Comparison of ENCODE assay signal across 21 mouse cellular contexts in genomic region chr8:108766102-108766501, GRCm38 (mm10).
A peak's percentile ranks its signal among the peaks of the same experiment; 100 is the strongest.
DNase-seq lines count a peak whose midpoint lies in the region; ATAC-seq and TF ChIP-seq lines count a peak whose summit lies in the region.
"Had no signal": no experiment of that assay in that cellular context is flagged by ENCODE, and none has a peak within 500 bp of the region (broad histone marks: within the 10 kb centered on the region; RNA-seq: fewer than 3 reads in every experiment).

No protein-coding gene starts in this region.

- H3K9me3 ChIP-seq in embryonic facial prominence, embryonic 14.5 days (ENCODE audit: control insufficient read depth, low read length), result no peaks in the 10 kb centered on the region
- no peaks in the 10 kb centered on the region for H3K9me3 ChIP-seq in embryonic facial prominence, embryonic 10.5 days
- H3K9me3 ChIP-seq in midbrain, postnatal 0 days (ENCODE audit: low read length), result no peaks in the 10 kb centered on the region
- H3K9me3 ChIP-seq in midbrain, embryonic 15.5 days, result no peaks in the 10 kb centered on the region
- H3K9me3 ChIP-seq: embryonic facial prominence, embryonic 12.5 days; forebrain, embryonic 13.5 days; heart, embryonic 12.5 days had no signal

- H3K27ac ChIP-seq in embryonic facial prominence, embryonic 14.5 days (replicated peaks; ENCODE audit: low read depth, low read length), result no peak overlapping the region
- no peak overlapping the region for H3K27ac ChIP-seq in embryonic facial prominence, embryonic 10.5 days (replicated peaks)
- peak overlapping the region; percentile 35 for H3K27ac ChIP-seq in liver, adult 2 months (replicated peaks; ENCODE audit: insufficient read depth, low read depth, low read length)
- no peak overlapping the region for H3K27ac ChIP-seq in midbrain, postnatal 0 days (ENCODE audit: low read depth, low read length)
- no peak overlapping the region for H3K27ac ChIP-seq in midbrain, embryonic 15.5 days
- H3K27ac ChIP-seq: embryonic facial prominence, embryonic 12.5 days; forebrain, embryonic 13.5 days had no signal

- peak; percentile 52 for DNase-seq in embryonic facial prominence, embryonic 14.5 days (ENCODE audit: low spot score)
- no peak for DNase-seq in embryonic facial prominence, embryonic 10.5 days (ENCODE audit: low spot score)
- DNase-seq in liver, adult 2 months (ENCODE audit: extremely low read depth, low read depth, low spot score), result peak; percentile 79
- DNase-seq in liver, result no peak
- DNase-seq in midbrain, postnatal 0 days (ENCODE audit: low spot score), result no peak
- DNase-seq in spleen, postnatal 4 days (ENCODE audit: low spot score in 2 of 2), result no peak
- DNase-seq: adrenal gland, postnatal 10 days; B cell, adult 2 months; cerebellum, adult 11 months; cerebellum, adult 8-10 months; cerebellum, postnatal 14 days; embryo, embryonic 11 days; gastrocnemius, postnatal 14 days had no signal

- no peaks in the 10 kb centered on the region for H3K27me3 ChIP-seq in embryonic facial prominence, embryonic 14.5 days (replicated peaks; ENCODE audit: control insufficient read depth, insufficient read depth, low read length)
- no peaks in the 10 kb centered on the region for H3K27me3 ChIP-seq in embryonic facial prominence, embryonic 10.5 days (replicated peaks; ENCODE audit: low read depth, poor library complexity, severe bottlenecking)
- H3K27me3 ChIP-seq in liver, adult 2 months (ENCODE audit: control insufficient read depth, insufficient read depth, low read length), result no peaks in the 10 kb centered on the region
- H3K27me3 ChIP-seq in midbrain, postnatal 0 days (ENCODE audit: insufficient read depth, low read length), result no peaks in the 10 kb centered on the region
- H3K27me3 ChIP-seq in midbrain, embryonic 15.5 days (replicated peaks), result no peaks in the 10 kb centered on the region
- H3K27me3 ChIP-seq in myocyte (ENCODE audit: control insufficient read depth, insufficient read depth, insufficient read length), result no peaks in the 10 kb centered on the region
- H3K27me3 ChIP-seq: embryonic facial prominence, embryonic 12.5 days; forebrain, embryonic 13.5 days; heart, embryonic 12.5 days had no signal

- no peaks in the 10 kb centered on the region for H3K36me3 ChIP-seq in embryonic facial prominence, embryonic 14.5 days (ENCODE audit: control insufficient read depth, insufficient read depth, low read length)
- no peaks in the 10 kb centered on the region for H3K36me3 ChIP-seq in embryonic facial prominence, embryonic 10.5 days (replicated peaks)
- H3K36me3 ChIP-seq in liver, adult 2 months (ENCODE audit: control insufficient read depth, insufficient read depth, low read length), result no peaks in the 10 kb centered on the region
- no peaks in the 10 kb centered on the region for H3K36me3 ChIP-seq in midbrain, postnatal 0 days (ENCODE audit: insufficient read depth, low read length)
- H3K36me3 ChIP-seq in midbrain, embryonic 15.5 days (replicated peaks), result no peaks in the 10 kb centered on the region
- no peaks in the 10 kb centered on the region for H3K36me3 ChIP-seq in myocyte (ENCODE audit: control insufficient read depth, insufficient read depth)
- H3K36me3 ChIP-seq: embryonic facial prominence, embryonic 12.5 days; G1E; heart, embryonic 12.5 days had no signal

- H3K79me2 ChIP-seq in liver, adult 2 months (ENCODE audit: control insufficient read depth, insufficient read depth, low read length), result peaks cover 32% of the 10 kb centered on the region; the same call in 1 of the 2 replicates
- H3K79me2 ChIP-seq in myocyte (ENCODE audit: control insufficient read depth, insufficient read depth), result peaks cover 86% of the 10 kb centered on the region

- TF ChIP-seq POLR2A in liver, adult 2 months (IDR thresholded peaks at IDR 0.05; ENCODE audit: extremely low read depth, insufficient read depth, low read length), result no peak
- no peak for TF ChIP-seq POLR2A in myocyte (IDR thresholded peaks at IDR 0.05; ENCODE audit: insufficient read length, low read depth)

- no peak for TF ChIP-seq CTCF in liver, adult 2 months (IDR thresholded peaks at IDR 0.05; ENCODE audit: low read depth, low read length)
- TF ChIP-seq CTCF in midbrain, postnatal 0 days (IDR thresholded peaks at IDR 0.05), result 0 out of 2 replicates have a peak, but pooled peaks have one; percentile 10

- ATAC-seq in embryonic facial prominence, embryonic 14.5 days (ENCODE audit: low read depth), result peak; percentile 19; the same call in 1 of the 2 replicates
- no peak for ATAC-seq in midbrain, postnatal 0 days (ENCODE audit: low FRiP score)
- ATAC-seq in midbrain, embryonic 15.5 days (replicated peaks), result no peak
- ATAC-seq: CD4-positive, CD25-positive, alpha-beta regulatory T cell, adult 4 months; forebrain, embryonic 13.5 days; hindbrain, embryonic 16.5 days had no signal

- peaks cover 27% of the 10 kb centered on the region for H3K4me1 ChIP-seq in embryonic facial prominence, embryonic 14.5 days (ENCODE audit: control insufficient read depth, insufficient read depth, low read length)
- peaks cover 83% of the 10 kb centered on the region for H3K4me1 ChIP-seq in embryonic facial prominence, embryonic 10.5 days
- peaks cover 25% of the 10 kb centered on the region for H3K4me1 ChIP-seq in liver, adult 2 months (ENCODE audit: control insufficient read depth, insufficient read depth, low read length)
- H3K4me1 ChIP-seq in midbrain, postnatal 0 days (ENCODE audit: insufficient read depth, low read length), result peaks cover 3% of the 10 kb centered on the region
- peaks cover 71% of the 10 kb centered on the region for H3K4me1 ChIP-seq in midbrain, embryonic 15.5 days

- H3K4me3 ChIP-seq in embryonic facial prominence, embryonic 14.5 days (ENCODE audit: low read depth, low read length), result no peak overlapping the region
- H3K4me3 ChIP-seq in embryonic facial prominence, embryonic 10.5 days, result no peak overlapping the region
- no peak overlapping the region for H3K4me3 ChIP-seq in liver, adult 2 months (ENCODE audit: insufficient read depth, low read depth, low read length)
- no peak overlapping the region for H3K4me3 ChIP-seq in midbrain, postnatal 0 days (ENCODE audit: low read depth, low read length)
- no peak overlapping the region for H3K4me3 ChIP-seq in midbrain, embryonic 15.5 days
- H3K4me3 ChIP-seq in myocyte, result no peak overlapping the region
- H3K4me3 ChIP-seq: embryonic facial prominence, embryonic 12.5 days; forebrain, embryonic 13.5 days; heart, embryonic 12.5 days had no signal

- no peak overlapping the region for H3K9ac ChIP-seq in embryonic facial prominence, embryonic 14.5 days (ENCODE audit: low read depth, low read length)
- H3K9ac ChIP-seq in liver, adult 2 months (ENCODE audit: low read depth, low read length), result no peak overlapping the region
- no peak overlapping the region for H3K9ac ChIP-seq in midbrain, postnatal 0 days (replicated peaks; ENCODE audit: low read length, poor library complexity, severe bottlenecking)
- H3K9ac ChIP-seq in midbrain, embryonic 15.5 days, result no peak overlapping the region
- H3K9ac ChIP-seq: embryonic facial prominence, embryonic 12.5 days; forebrain, embryonic 13.5 days; heart, embryonic 12.5 days had no signal

- no peak overlapping the region for H3ac ChIP-seq in myocyte (ENCODE audit: control insufficient read depth, insufficient read length)

- 76% methylated on average over 6 of the region's 6 CpGs for WGBS in embryonic facial prominence, embryonic 14.5 days
- 83% methylated on average over 6 of the region's 6 CpGs for WGBS in embryonic facial prominence, embryonic 10.5 days
- 34% methylated on average over 6 of the region's 6 CpGs for WGBS in liver, adult 2 months
- 82% methylated on average over 6 of the region's 6 CpGs for WGBS in midbrain, postnatal 0 days
- WGBS in midbrain, embryonic 15.5 days, result 88% methylated on average over 6 of the region's 6 CpGs

- H3K4me2 ChIP-seq in embryonic facial prominence, embryonic 14.5 days (ENCODE audit: low read depth, low read length), result no peak overlapping the region
- no peak overlapping the region for H3K4me2 ChIP-seq in midbrain, postnatal 0 days (ENCODE audit: low read depth, low read length, poor library complexity, severe bottlenecking)
- H3K4me2 ChIP-seq in midbrain, embryonic 15.5 days, result no peak overlapping the region
- H3K4me2 ChIP-seq in myocyte (ENCODE audit: low read depth), result peak overlapping the region; percentile 1
- H3K4me2 ChIP-seq: embryonic facial prominence, embryonic 12.5 days; forebrain, embryonic 13.5 days; heart, embryonic 12.5 days had no signal

TF ChIP-seq in myocyte, 11 proteins besides CTCF, POLR2A, EP300 and RAD21:
- TF ChIP-seq MAX (IDR thresholded peaks at IDR 0.05; ENCODE audit: low read depth), result no peak
- no peak for TF ChIP-seq TCF3 (IDR thresholded peaks at IDR 0.05; ENCODE audit: insufficient read length, low read depth)

Comparison
In these comparisons a context has a peak if more than half of its experiments do, and no peak if none do; other contexts are left out.
1. DNase-seq: peak in embryonic facial prominence, embryonic 14.5 days (single experiment) and liver, adult 2 months (single experiment); none in embryonic facial prominence, embryonic 10.5 days (single experiment), liver (single experiment), midbrain, postnatal 0 days (single experiment) and spleen, postnatal 4 days (0 of 2).